Mouse (Mus musculus) MEL (cell line): ENCODE results near the gene Cic. TPM values are rescaled to one million over a fixed set of nuclear protein-coding genes. Genes with fewer than 3 reads are reported as not detected.
A peak's percentile ranks its signal among the peaks of the same experiment; 100 is the strongest.

ENCODE experiments used
- DNase-seq: peaks from one replicate; pipeline ENCODE4 v3.0.0; 2011; ENCODE audit warnings: low read depth, low spot score
- H3K27ac ChIP-seq: 2 replicates; pipeline ENCODE4 v1.5.1; 2012; ENCODE audit warnings: low read depth, mild to moderate bottlenecking, control low read depth, low read length, moderate library complexity; ENCODE audit not compliant: control insufficient read depth
- H3K27me3 ChIP-seq, 2 experiments: fragments of 150-350 bp in 1 of 2; sonication (generic) in 1 of 2; 2 replicates each; pipeline ENCODE4 v1.6.1; 2012; ENCODE audit warnings: low read length in 2 of 2, mild to moderate bottlenecking in 2 of 2, improper control_type of control experiment in 1 of 2, moderate library complexity in 1 of 2; ENCODE audit not compliant: insufficient read depth in 2 of 2, control insufficient read depth in 1 of 2
- H3K36me3 ChIP-seq, 2 experiments: 2 replicates each; pipeline ENCODE4 v1.6.1; 2012 to 2014; ENCODE audit warnings: low read length in 2 of 2, improper control_type of control experiment in 1 of 2, inconsistent platforms in 1 of 2, mild to moderate bottlenecking in 1 of 2; ENCODE audit not compliant: insufficient read depth in 2 of 2, control insufficient read depth in 1 of 2
- H3K4me1 ChIP-seq, 2 experiments: fragments of 150-350 bp in 1 of 2; sonication (generic) in 1 of 2; 2 replicates each; pipeline ENCODE4 v1.6.1; 2012; ENCODE audit warnings: low read length in 2 of 2, improper control_type of control experiment in 1 of 2, mild to moderate bottlenecking in 1 of 2; ENCODE audit not compliant: insufficient read depth in 2 of 2, control insufficient read depth in 1 of 2
- H3K4me3 ChIP-seq, 2 experiments: fragments of 150-350 bp in 1 of 2; sonication (generic) in 1 of 2; 2 replicates each; pipeline ENCODE4 v1.5.1; 2012; ENCODE audit warnings: low read depth in 2 of 2, low read length in 2 of 2, mild to moderate bottlenecking in 2 of 2, moderate library complexity in 2 of 2, control low read depth in 1 of 2, improper control_type of control experiment in 1 of 2; ENCODE audit not compliant: control insufficient read depth in 1 of 2, insufficient read depth in 1 of 2
- H3K79me2 ChIP-seq: 2 replicates; pipeline ENCODE4 v1.6.1; 2012; ENCODE audit warnings: mild to moderate bottlenecking, low read length, moderate library complexity; ENCODE audit not compliant: control insufficient read depth, poor library complexity, insufficient read depth
- H3K9ac ChIP-seq: 2 replicates; pipeline ENCODE4 v1.6.1; 2012; ENCODE audit warnings: low read depth, mild to moderate bottlenecking, control low read depth, low read length, moderate library complexity; ENCODE audit not compliant: control insufficient read depth, poor library complexity, severe bottlenecking
- H3K9me3 ChIP-seq: fragments of 150-350 bp; sonication (generic); replicated peaks from 2 replicates; pipeline ENCODE4 v1.6.1; 2012; ENCODE audit warnings: mild to moderate bottlenecking, low read length, improper control_type of control experiment, moderate library complexity; ENCODE audit not compliant: insufficient read depth
- BHLHE40 ChIP-seq: IDR thresholded peaks from 2 replicates; pipeline ENCODE4 v1.6.1; 2012; ENCODE audit warnings: low read depth, mild to moderate bottlenecking, inconsistent platforms, low read length, improper control_type of control experiment, borderline replicate concordance
- CHD1 ChIP-seq: IDR thresholded peaks from 2 replicates; pipeline ENCODE4 v1.6.1; 2012; ENCODE audit warnings: low read depth, mild to moderate bottlenecking, inconsistent platforms, low read length, improper control_type of control experiment
- CHD2 ChIP-seq: IDR thresholded peaks from 2 replicates; pipeline ENCODE4 v1.6.1; 2011; ENCODE audit warnings: low read length, improper control_type of control experiment
- E2F4 ChIP-seq: IDR thresholded peaks from 2 replicates; pipeline ENCODE4 v1.6.1; 2011; ENCODE audit warnings: low read depth, low read length, improper control_type of control experiment, borderline replicate concordance
- ELF1 ChIP-seq: IDR thresholded peaks from 2 replicates; pipeline ENCODE4 v1.6.1; 2014; ENCODE audit warnings: low read depth, mild to moderate bottlenecking, inconsistent platforms, low read length, improper control_type of control experiment, moderate library complexity
- EP300 ChIP-seq, 2 experiments: IDR thresholded peaks; 2 replicates each; pipeline ENCODE4 v1.6.1; 2011; ENCODE audit warnings: improper control_type of control experiment in 2 of 2, low read length in 2 of 2, low read depth in 1 of 2, mild to moderate bottlenecking in 1 of 2
- ETS1 ChIP-seq: IDR thresholded peaks from 2 replicates; pipeline ENCODE4 v1.6.1; 2012; ENCODE audit warnings: low read depth, mild to moderate bottlenecking, inconsistent platforms, low read length, improper control_type of control experiment, moderate library complexity
- GABPA ChIP-seq: IDR thresholded peaks from 2 replicates; pipeline ENCODE4 v1.6.1; 2012; ENCODE audit warnings: low read depth, mild to moderate bottlenecking, inconsistent platforms, low read length, improper control_type of control experiment, moderate library complexity
- GATA1 ChIP-seq: IDR thresholded peaks from 2 replicates; pipeline ENCODE4 v1.6.1; 2011; ENCODE audit warnings: low read depth, low read length, improper control_type of control experiment
- HCFC1 ChIP-seq: IDR thresholded peaks from 2 replicates; pipeline ENCODE4 v1.6.1; 2012; ENCODE audit warnings: low read depth, mild to moderate bottlenecking, inconsistent platforms, low read length, improper control_type of control experiment, moderate library complexity
- JUND ChIP-seq: IDR thresholded peaks from 2 replicates; pipeline ENCODE4 v1.6.1; 2011; ENCODE audit warnings: low read depth, mild to moderate bottlenecking, improper control_type of control experiment, low read length
- KAT2A ChIP-seq: conservative IDR thresholded peaks from 2 replicates; pipeline ENCODE4 v1.6.1; 2012; ENCODE audit warnings: low read depth, low read length, improper control_type of control experiment, inconsistent platforms
- MAFK ChIP-seq: IDR thresholded peaks from 2 replicates; pipeline ENCODE4 v1.6.1; 2011; ENCODE audit warnings: low read depth, mild to moderate bottlenecking, low read length, improper control_type of control experiment, borderline replicate concordance
- MAX ChIP-seq: IDR thresholded peaks from 2 replicates; pipeline ENCODE4 v1.6.1; 2011; ENCODE audit warnings: low read length, improper control_type of control experiment
- MAZ ChIP-seq: IDR thresholded peaks from 2 replicates; pipeline ENCODE4 v1.6.1; 2012; ENCODE audit warnings: low read depth, mild to moderate bottlenecking, inconsistent platforms, low read length, improper control_type of control experiment
- MEF2A ChIP-seq: IDR thresholded peaks from 2 replicates; pipeline ENCODE4 v1.6.1; 2014; ENCODE audit warnings: low read depth, mild to moderate bottlenecking, inconsistent platforms, low read length, improper control_type of control experiment; ENCODE audit not compliant: poor library complexity, insufficient replicate concordance, severe bottlenecking; ENCODE audit errors: extremely low read depth
- MXI1 ChIP-seq: IDR thresholded peaks from 2 replicates; pipeline ENCODE4 v1.6.1; 2011; ENCODE audit warnings: mild to moderate bottlenecking, low read depth, low read length, improper control_type of control experiment
- MYB ChIP-seq: IDR thresholded peaks from 2 replicates; pipeline ENCODE4 v1.6.1; 2011; ENCODE audit warnings: mild to moderate bottlenecking, low read depth, low read length, improper control_type of control experiment
- MYC ChIP-seq: IDR thresholded peaks from 2 replicates; pipeline ENCODE4 v1.6.1; 2011; ENCODE audit warnings: low read depth, mild to moderate bottlenecking, low read length, improper control_type of control experiment, moderate library complexity
- NELFE ChIP-seq: IDR thresholded peaks from 2 replicates; pipeline ENCODE4 v1.6.1; 2011; ENCODE audit warnings: low read depth, low read length, improper control_type of control experiment
- NRF1 ChIP-seq: IDR thresholded peaks from 2 replicates; pipeline ENCODE4 v1.6.1; 2014; ENCODE audit warnings: low read depth, mild to moderate bottlenecking, inconsistent platforms, low read length, improper control_type of control experiment, moderate library complexity; ENCODE audit not compliant: poor library complexity, insufficient read depth, severe bottlenecking
- POLR2A ChIP-seq, 2 experiments: IDR thresholded peaks; 2 replicates each; pipeline ENCODE4 v1.6.1; 2011 to 2012; ENCODE audit warnings: low read length in 2 of 2, mild to moderate bottlenecking in 2 of 2, control low read depth in 1 of 2, improper control_type of control experiment in 1 of 2, low read depth in 1 of 2, moderate library complexity in 1 of 2; ENCODE audit not compliant: control insufficient read depth in 1 of 2, insufficient read depth in 1 of 2, poor library complexity in 1 of 2
- POLR2AphosphoS5 ChIP-seq: IDR thresholded peaks from 2 replicates; pipeline ENCODE4 v1.6.1; 2012; ENCODE audit warnings: low read depth, borderline replicate concordance, mild to moderate bottlenecking, inconsistent platforms, low read length, moderate library complexity, mixed read lengths
- RAD21 ChIP-seq: IDR thresholded peaks from 2 replicates; pipeline ENCODE4 v1.6.1; 2011; ENCODE audit warnings: mild to moderate bottlenecking, low read depth, low read length, improper control_type of control experiment
- SIN3A ChIP-seq: IDR thresholded peaks from 2 replicates; pipeline ENCODE4 v1.6.1; 2012; ENCODE audit warnings: low read length, improper control_type of control experiment, inconsistent platforms
- SMC3 ChIP-seq: IDR thresholded peaks from 2 replicates; pipeline ENCODE4 v1.6.1; 2011; ENCODE audit warnings: low read depth, low read length, improper control_type of control experiment
- TAL1 ChIP-seq: IDR thresholded peaks from 2 replicates; pipeline ENCODE4 v1.6.1; 2012; ENCODE audit warnings: mild to moderate bottlenecking, inconsistent platforms, low read length, moderate library complexity, mixed read lengths
- TBP ChIP-seq: IDR thresholded peaks from 2 replicates; pipeline ENCODE4 v1.8.0; 2011; ENCODE audit warnings: low read depth, low read length, improper control_type of control experiment
- TCF12 ChIP-seq: IDR thresholded peaks from 2 replicates; pipeline ENCODE4 v1.6.1; 2014; ENCODE audit warnings: low read depth, mild to moderate bottlenecking, inconsistent platforms, low read length, improper control_type of control experiment, moderate library complexity
- USF1 ChIP-seq: IDR thresholded peaks from 2 replicates; pipeline ENCODE4 v1.6.1; 2014; ENCODE audit warnings: low read depth, mild to moderate bottlenecking, inconsistent platforms, low read length, improper control_type of control experiment, moderate library complexity
- USF2 ChIP-seq, 2 experiments: IDR thresholded peaks; 2 replicates each; pipeline ENCODE4 v1.6.1; 2011 to 2012; ENCODE audit warnings: improper control_type of control experiment in 2 of 2, low read length in 2 of 2, borderline replicate concordance in 1 of 2, inconsistent platforms in 1 of 2, low read depth in 1 of 2, mild to moderate bottlenecking in 1 of 2; ENCODE audit not compliant: insufficient read depth in 1 of 2
- ZC3H11A ChIP-seq: IDR thresholded peaks from 2 replicates; pipeline ENCODE4 v1.6.1; 2012; ENCODE audit warnings: low read depth, mild to moderate bottlenecking, inconsistent platforms, low read length, improper control_type of control experiment
- ZKSCAN1 ChIP-seq: IDR thresholded peaks from 2 replicates; pipeline ENCODE4 v1.6.1; 2012; ENCODE audit warnings: low read depth, mild to moderate bottlenecking, inconsistent platforms, low read length, improper control_type of control experiment, moderate library complexity
- ZMIZ1 ChIP-seq: IDR thresholded peaks from 2 replicates; pipeline ENCODE4 v1.6.1; 2012; ENCODE audit warnings: low read depth, mild to moderate bottlenecking, inconsistent platforms, low read length, improper control_type of control experiment, moderate library complexity
- ZNF384 ChIP-seq: IDR thresholded peaks from 2 replicates; pipeline ENCODE4 v1.6.1; 2012; ENCODE audit warnings: low read depth, mild to moderate bottlenecking, inconsistent platforms, low read length, improper control_type of control experiment
- polyA plus RNA-seq, 2 experiments: library from polyadenylated mRNA; stranded (reverse) in 1 of 2; unstranded in 1 of 2; fragments of >175 nt in 1 of 2; fragments of >200 nt in 1 of 2; gene quantifications; 2 replicates each; pipeline versions ENCODE4 v1.2.1 to v1.2.4; 2012; ENCODE audit warnings: low replicate concordance in 2 of 2, low read depth in 1 of 2; ENCODE audit not compliant: insufficient read length in 2 of 2, insufficient read depth in 1 of 2, missing spikeins in 1 of 2
- total RNA-seq: library from RNA; depleted of rRNA; stranded (reverse); fragments of 300-350 nt; gene quantifications from 2 replicates; pipeline ENCODE4 v1.2.3, GENCODE M21; 2012

Gene Cic
- total and polyA plus RNA-seq, 3 experiments: 56.6 to 157 (median 157) TPM

DNA sequence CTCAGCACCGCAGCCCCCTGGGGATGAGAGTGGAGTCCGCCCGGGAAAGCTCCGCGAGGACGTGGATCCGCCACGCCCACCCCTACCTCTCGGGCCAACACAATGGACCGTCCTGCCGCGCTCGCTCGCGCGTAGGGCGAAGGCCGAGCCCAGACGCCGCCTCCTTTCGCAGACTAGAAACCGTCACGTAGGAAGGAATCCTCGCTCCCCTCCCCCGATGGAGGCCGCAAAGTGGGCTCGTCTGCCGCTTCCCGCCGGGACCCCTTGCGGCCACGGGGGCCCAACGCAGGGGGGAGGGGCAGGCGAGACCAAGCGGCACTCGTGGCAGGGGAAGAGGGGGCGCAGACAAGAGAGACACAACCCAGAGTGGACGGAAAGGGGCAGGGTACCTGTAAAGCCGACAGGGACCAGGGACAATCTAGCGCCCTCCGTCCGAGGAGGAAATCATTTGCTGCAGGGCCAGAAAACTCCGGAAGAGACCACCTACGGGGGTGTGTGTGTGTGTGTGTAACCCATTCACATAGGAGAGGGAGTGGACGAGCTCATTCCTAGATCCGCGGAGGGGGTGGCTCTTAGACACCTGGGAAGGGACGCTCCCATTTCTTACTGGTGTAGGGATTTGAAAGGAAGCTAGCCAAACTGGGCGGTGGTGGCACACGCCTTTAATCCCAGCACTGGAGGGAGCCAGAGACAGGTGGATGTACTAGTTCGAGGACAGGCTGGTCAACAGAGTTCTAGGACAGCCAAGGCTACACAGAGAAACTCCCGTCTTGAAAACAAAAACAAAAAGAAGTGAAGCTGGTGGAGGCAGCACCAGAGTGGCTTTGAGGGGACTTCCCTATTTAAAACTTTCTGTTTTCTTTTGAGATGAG is 30.2 kb downstream of the Cic start, which contains the start of gene Pafah1b3:
Pafah1b3 (minus strand) TSS at position 533 of the 872 bp plus-strand sequence.
- H3K4me3 ChIP-seq: peak within 1 kb of the TSS; percentile 76 to 82
- H3K36me3 ChIP-seq: peaks cover 0 to 10% of the 10 kb centered on the region in 2 experiments; a peak in 2 of 4 replicates
- peak; percentile 97 for DNase-seq
- H3K9ac ChIP-seq: peak within 1 kb of the TSS; percentile 74
- peaks cover 3 to 16% of the 10 kb centered on the region in 2 experiments for H3K4me1 ChIP-seq
- no peaks in the 10 kb centered on the region for H3K27me3 ChIP-seq
- H3K27ac ChIP-seq: peak within 1 kb of the TSS; percentile 72
- H3K79me2 ChIP-seq: peaks cover 5% of the 10 kb centered on the region; the same call in 1 of the 2 replicates
- H3K9me3 ChIP-seq: no peaks in the 10 kb centered on the region
- TF ChIP-seq MYC (no peak), MEF2A (no peak), ZC3H11A (no peak), TBP (peak; percentile 83), SIN3A (peak; percentile 88), TCF12 (peak; percentile 22; the same call in 1 of the 2 replicates), MAZ (peak; percentile 73; the same call in 1 of the 2 replicates), USF2 (IDR thresholded peaks at IDR 0.05; ENCODE audit: borderline replicate concordance in 1 of 2, insufficient read depth in 1 of 2, low read depth in 1 of 2, low read length in 2 of 2) (no peak), GATA1 (no peak), JUND (no peak), TAL1 (no peak), ZNF384 (no peak), MXI1 (peak; percentile 67), MYB (no peak), ZKSCAN1 (no peak), ELF1 (peak; percentile 59; the same call in 1 of the 2 replicates), MAFK (no peak), ETS1 (0 out of 2 replicates have a peak, but pooled peaks have one; percentile 6), CHD1 (peak; percentile 99), RAD21 (peak; percentile 19), POLR2A (IDR thresholded peaks at IDR 0.05; ENCODE audit: control insufficient read depth in 1 of 2, insufficient read depth in 1 of 2, low read depth in 1 of 2, low read length in 2 of 2, poor library complexity in 1 of 2) (peak; percentile 35 to 62; a peak in 3 of 4 replicates), E2F4 (no peak), POLR2AphosphoS5 (no peak), NRF1 (no peak), BHLHE40 (no peak), MAX (no peak; the same call in 1 of the 2 replicates), USF1 (no peak), CHD2 (no peak), ZMIZ1 (no peak), EP300 (IDR thresholded peaks at IDR 0.05; ENCODE audit: low read depth in 1 of 2, low read length in 2 of 2) (no peak; a peak in 1 of 4 replicates), GABPA (no peak), NELFE (peak; percentile 68), HCFC1 (peak; percentile 74), KAT2A (no peak), SMC3 (no peak)
